Mouse (Mus musculus): ENCODE measurements around the gene Olfr301. TPM values are rescaled to one million over a fixed set of nuclear protein-coding genes. Genes with fewer than 3 reads are reported as not detected.

Olfr301 gene
- polyA plus RNA-seq (2017; shearing (Covaris generic)): not detected

GRCm38 (mm10) chr7:86403546-86403945, at the start of gene Olfr301:
Gene Olfr301, plus strand, starts transcription at chr7:86403846.

DNA sequence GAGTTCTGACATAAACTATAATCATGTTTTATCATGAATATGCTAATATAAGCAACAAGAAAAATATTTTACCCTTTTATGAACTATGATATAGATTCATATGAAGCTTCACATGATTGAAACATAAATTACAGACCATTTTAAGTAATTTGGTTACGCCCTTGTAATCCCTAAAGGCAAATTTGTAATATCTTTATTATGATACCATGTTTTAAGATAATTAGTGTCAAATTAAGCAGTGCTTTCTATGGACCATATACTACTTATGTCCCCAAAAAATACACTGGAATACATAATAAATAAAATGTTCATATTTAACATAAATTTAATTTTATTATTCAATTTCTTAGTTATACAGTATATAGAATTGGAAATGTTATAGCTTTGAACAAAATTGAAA, 36.8 kb upstream of the Olfr301 start, which contains the start of gene Olfr305:
Olfr305 (minus strand) TSS at position 101 of the 400 bp plus-strand sequence.

DNA sequence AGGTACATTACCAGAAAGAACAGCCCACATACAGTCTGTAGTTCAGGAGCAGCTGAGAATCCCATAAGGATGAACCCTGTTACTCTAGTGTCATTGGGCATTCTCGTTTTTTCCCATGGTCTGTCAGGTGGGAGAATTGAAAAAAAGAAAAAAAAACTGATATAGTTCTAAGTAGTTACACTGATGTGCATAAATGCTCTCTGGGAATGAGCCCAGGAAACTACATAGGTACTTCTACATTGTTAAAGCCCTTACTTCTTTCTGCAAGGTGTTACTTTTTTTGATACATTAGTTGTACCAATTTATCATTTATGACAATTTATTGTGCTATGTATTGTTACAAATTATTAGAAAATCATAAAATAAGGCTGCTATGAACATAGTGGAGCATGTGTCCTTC, 17.1 kb upstream of the Olfr301 start, which contains the start of gene Olfr304:
Olfr304 (minus strand) TSS at position 101 of the 400 bp plus-strand sequence.

GRCm38 (mm10) chr7:86397689-86398088, 6.0 kb upstream of the Olfr301 start, which contains the start of gene Olfr303:
Gene Olfr303, minus strand, starts transcription at chr7:86397789.

DNA sequence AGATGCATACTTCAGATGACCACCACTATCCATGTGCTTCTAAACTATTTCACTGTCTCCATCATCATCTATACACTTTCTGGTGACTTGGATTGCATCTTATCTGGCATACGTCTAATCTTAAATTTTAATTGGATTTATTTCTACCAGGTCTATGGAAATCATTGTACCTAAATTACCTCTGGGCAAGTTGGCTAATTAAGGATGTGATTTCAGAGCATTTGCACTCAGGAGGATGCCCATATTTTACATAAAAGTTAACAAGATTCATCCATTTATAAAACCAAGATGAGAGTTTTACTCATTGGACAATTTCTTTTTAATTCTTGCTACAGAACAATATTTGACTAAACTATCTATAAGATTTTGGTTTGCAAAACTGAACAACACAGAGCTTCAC, 56.0 kb downstream of the Olfr301 start, which contains the start of gene Olfr299:
Olfr299 (plus strand) TSS at position 301 of the 400 bp plus-strand sequence.

Other genes with a start within 250 kb of the Olfr301 start
- gene Vmn2r75, start 232.1 kb upstream of the Olfr301 start, polyA plus RNA-seq (2017; shearing (Covaris generic)): not detected
- gene Vmn2r76, start 157.5 kb upstream of the Olfr301 start, polyA plus RNA-seq (2017; shearing (Covaris generic)): 0.20 TPM
- not detected for gene Olfr310, start 126.7 kb upstream of the Olfr301 start, polyA plus RNA-seq (2017; shearing (Covaris generic))
- gene Olfr309, start 90.1 kb upstream of the Olfr301 start, polyA plus RNA-seq (2017; shearing (Covaris generic)): not detected
- not detected for gene Olfr308, start 78.2 kb upstream of the Olfr301 start, polyA plus RNA-seq (2017; shearing (Covaris generic))
- gene Olfr307, start 66.3 kb upstream of the Olfr301 start, polyA plus RNA-seq (2017; shearing (Covaris generic)): 0.11 TPM
- not detected for gene Olfr305, start 36.9 kb upstream of the Olfr301 start, polyA plus RNA-seq (2017; shearing (Covaris generic))
- not detected for gene Olfr304, start 17.2 kb upstream of the Olfr301 start, polyA plus RNA-seq (2017; shearing (Covaris generic))
- not detected for gene Olfr303, start 6.1 kb upstream of the Olfr301 start, polyA plus RNA-seq (2017; shearing (Covaris generic))
- not detected for gene Olfr299, start 56.1 kb downstream of the Olfr301 start, polyA plus RNA-seq (2017; shearing (Covaris generic))
- not detected for gene Olfr298, start 88.6 kb downstream of the Olfr301 start, polyA plus RNA-seq (2017; shearing (Covaris generic))
- not detected for gene Olfr297, start 116.1 kb downstream of the Olfr301 start, polyA plus RNA-seq (2017; shearing (Covaris generic))
- gene Olfr295, start 180.0 kb downstream of the Olfr301 start, polyA plus RNA-seq (2017; shearing (Covaris generic)): not detected
- not detected for gene Olfr294, start 212.8 kb downstream of the Olfr301 start, polyA plus RNA-seq (2017; shearing (Covaris generic))
- not detected for gene Olfr293, start 245.2 kb downstream of the Olfr301 start, polyA plus RNA-seq (2017; shearing (Covaris generic))